Mouse (Mus musculus) adipocyte (in vitro differentiated cells): ENCODE data around the gene Npdc1.

ENCODE experiments used
- DNase-seq: peaks from one replicate; pipeline ENCODE4 v3.0.0-alpha.2; 2016; ENCODE audit warnings: low spot score

Npdc1 gene

DNA sequence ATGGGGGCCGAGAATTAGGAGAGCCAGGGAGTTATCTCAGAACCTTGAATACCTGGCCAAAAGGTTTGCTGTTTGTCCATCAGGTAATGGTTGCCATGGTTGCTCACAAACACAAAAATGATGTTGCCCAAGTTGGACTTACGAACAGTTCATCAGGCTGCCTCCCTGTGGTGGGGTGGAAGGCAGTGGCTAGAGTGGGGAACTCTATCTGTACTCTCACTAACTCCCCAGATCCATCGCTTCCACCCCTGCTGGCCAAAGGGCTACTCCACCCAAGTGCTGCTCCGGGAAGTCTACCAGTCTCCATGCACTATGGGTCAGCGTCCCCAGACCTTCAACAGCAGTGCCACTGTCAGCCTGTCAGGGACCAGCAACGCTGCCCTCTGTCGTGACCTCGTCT lies at the start of gene Npdc1:
TSS of gene Npdc1 (plus strand) at position 301 of the 400 bp plus-strand sequence.
- no peak for DNase-seq

- DNase-seq, result no peak
Measured at GRCm38 (mm10) chr2:25349499-25349898, 49.7 kb upstream of the Npdc1 start.

GRCm38 (mm10) chr2:25350701-25351100 lies 48.5 kb upstream of the Npdc1 start:
- no peak for DNase-seq

- DNase-seq, result no peak
Measured at GRCm38 (mm10) chr2:25354211-25354610, 44.9 kb upstream of the Npdc1 start.

GRCm38 (mm10) chr2:25355419-25356066 lies 43.6 kb upstream of the Npdc1 start:
- no peak for DNase-seq

- DNase-seq, result peak; percentile 88
Measured at GRCm38 (mm10) chr2:25356208-25357079, 42.7 kb upstream of the Npdc1 start, which contains the start of gene Dpp7. TSS of gene Dpp7 (minus strand) at chr2:25356359.

GRCm38 (mm10) chr2:25359848-25360247 lies 39.3 kb upstream of the Npdc1 start:
- no peak for DNase-seq

DNA sequence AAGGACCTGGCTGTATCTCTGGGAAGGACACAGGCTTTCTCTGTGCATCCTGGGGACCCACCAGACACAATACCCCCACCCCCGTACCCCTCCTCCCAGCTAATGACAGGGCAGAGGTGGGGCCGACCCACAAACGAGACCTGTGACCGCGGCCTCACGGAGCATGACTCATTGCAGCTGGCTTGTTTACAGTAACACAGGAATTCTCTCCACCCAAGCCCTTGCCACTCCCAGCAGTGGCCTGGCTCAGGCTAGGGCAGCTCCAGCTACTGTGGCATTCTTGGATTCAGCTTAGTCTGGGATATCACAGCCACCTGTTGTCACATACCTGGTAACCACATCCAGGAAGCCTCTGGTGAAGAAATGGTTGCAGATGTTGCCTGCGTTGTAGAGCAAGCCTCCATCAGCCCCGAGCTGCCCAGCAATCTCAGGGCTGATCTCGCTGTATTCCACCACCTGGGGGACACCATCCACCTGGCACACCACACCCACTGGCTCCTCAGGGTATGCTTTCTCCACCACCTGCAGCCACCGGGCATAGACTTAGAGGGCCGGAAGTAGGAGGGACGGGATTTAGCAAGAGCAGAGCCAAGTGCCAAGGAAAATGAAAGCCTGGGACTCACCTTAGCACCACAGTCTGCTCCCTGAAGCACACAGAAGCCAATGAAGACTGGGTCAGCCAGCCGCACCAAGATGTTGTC lies 35.5 kb upstream of the Npdc1 start:
- no peak for DNase-seq

GRCm38 (mm10) chr2:25364313-25364712 lies 34.8 kb upstream of the Npdc1 start:
- no peak for DNase-seq

DNA sequence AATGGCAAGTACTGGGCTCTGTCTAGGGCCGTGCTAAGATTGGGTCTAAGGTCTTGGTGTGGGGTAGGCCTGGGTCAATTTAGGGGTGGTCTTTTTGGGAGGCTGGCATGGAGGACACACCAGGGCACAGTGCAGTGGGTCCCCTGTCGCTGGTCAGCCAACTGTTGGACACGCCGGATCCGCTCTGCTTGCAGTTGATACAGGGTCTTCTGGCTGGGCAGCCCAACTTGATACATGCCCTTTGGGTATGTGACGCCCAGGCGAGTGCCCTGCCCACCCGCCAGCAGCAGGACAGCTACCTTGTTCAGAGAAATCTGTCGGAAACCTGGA lies 34.4 kb upstream of the Npdc1 start:
- DNase-seq, result no peak

DNA sequence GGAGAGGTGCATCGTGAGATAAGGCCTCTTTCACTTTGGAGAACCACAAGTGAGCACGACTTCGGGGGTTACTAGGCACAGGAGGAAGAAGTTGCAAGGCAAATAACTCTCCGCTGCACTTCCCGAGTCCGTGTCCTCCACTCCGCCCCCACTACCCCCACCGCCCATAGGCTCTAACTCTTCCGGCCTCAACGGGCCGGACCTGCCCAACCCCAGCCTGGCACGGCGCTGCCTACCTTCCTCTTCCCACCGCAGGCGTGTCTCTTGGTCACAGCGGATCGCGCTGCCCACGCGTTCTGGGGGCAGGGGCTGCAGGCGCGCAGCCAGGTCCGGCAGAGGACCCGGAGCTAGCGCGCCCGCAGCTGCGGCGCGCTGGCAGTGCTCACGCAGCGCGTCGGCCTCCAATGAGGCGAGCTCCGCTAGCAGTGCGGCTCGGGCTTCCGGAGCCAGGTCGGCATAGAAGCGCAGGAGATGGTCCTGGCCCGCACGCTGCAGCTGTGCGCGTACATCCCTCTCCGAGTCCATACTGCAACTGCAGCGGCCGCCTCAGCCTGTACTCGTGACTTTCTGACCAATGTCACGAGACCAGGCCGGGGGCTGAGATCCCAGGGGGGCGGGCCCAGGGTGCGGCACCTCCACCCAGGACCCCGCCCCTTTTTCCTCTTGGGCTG lies 33.9 kb upstream of the Npdc1 start, which contains the start of gene Uap1l1:
TSS of gene Uap1l1 (minus strand) at position 592 of the 671 bp plus-strand sequence.
- DNase-seq, result peak; percentile 88

GRCm38 (mm10) chr2:25369996-25370395 lies 29.2 kb upstream of the Npdc1 start:
- no peak for DNase-seq

- peak; percentile 78 for DNase-seq
Measured at GRCm38 (mm10) chr2:25371764-25372643, 27.1 kb upstream of the Npdc1 start, which contains the start of gene Sapcd2. TSS of gene Sapcd2 (plus strand) at chr2:25372321.

GRCm38 (mm10) chr2:25372644-25373391 lies 26.3 kb upstream of the Npdc1 start:
- DNase-seq, result no peak

- DNase-seq, result no peak
Measured at GRCm38 (mm10) chr2:25373431-25373830, 25.7 kb upstream of the Npdc1 start.

GRCm38 (mm10) chr2:25376589-25376988 lies 22.6 kb upstream of the Npdc1 start:
- peak; percentile 79 for DNase-seq

- DNase-seq, result no peak
Measured at GRCm38 (mm10) chr2:25384492-25384891, 14.7 kb upstream of the Npdc1 start.

DNA sequence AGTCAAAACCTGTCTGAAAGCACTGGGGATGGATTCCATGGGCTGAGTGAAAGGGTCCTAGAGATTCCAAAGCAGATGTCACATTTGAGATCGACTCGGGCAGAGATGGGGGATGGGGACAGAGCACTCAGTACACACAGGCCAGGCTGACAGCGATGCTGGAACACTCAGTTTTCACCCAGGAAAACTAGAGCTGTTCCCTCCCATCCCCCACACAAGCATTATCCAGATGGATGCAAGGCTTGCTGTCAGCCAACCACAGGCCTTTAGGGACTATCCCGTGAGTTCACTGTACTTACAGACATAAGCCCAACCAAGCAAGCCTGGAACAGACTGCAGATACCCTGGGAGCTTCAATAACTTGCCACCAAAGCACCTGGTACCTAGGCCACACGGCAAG lies 7.9 kb upstream of the Npdc1 start:
- no peak for DNase-seq

- DNase-seq, result peak; percentile 88
Measured at GRCm38 (mm10) chr2:25394281-25395221, 4.6 kb upstream of the Npdc1 start.
